Mouse (Mus musculus) forebrain, embryonic 14.5 days (tissue): ENCODE results near the gene Rcbtb2. TPM values are rescaled to one million over a fixed set of nuclear protein-coding genes. Genes with fewer than 3 reads are reported as not detected.
"Not testable (repeated sequence)": the region's sequence is repeated elsewhere in the genome, so short reads cannot be mapped to it uniquely, and the experiment has no call there.

Experiments used
- ATAC-seq: fragments of 200-750 bp; cut with Nextera tagmentation; 2 replicates; pipeline ENCODE4 v1.8.0; 2017; ENCODE audit warnings: mild to moderate bottlenecking, moderate library complexity
- DNase-seq: peaks from one replicate; pipeline ENCODE4 v3.0.0-alpha.2; 2015; ENCODE audit warnings: low spot score
- H3K27ac ChIP-seq: fragments of 300-500 bp; sonication (generic); 2 replicates; pipeline ENCODE4 v1.5.1; 2014; ENCODE audit warnings: low read depth, mild to moderate bottlenecking, control low read depth, low read length, moderate library complexity
- H3K27me3 ChIP-seq: fragments of 300-500 bp; sonication (generic); replicated peaks from 2 replicates; pipeline ENCODE4 v1.6.1; 2014; ENCODE audit warnings: low read length, control low read depth, mixed read lengths; ENCODE audit not compliant: control insufficient read depth, insufficient read depth
- H3K36me3 ChIP-seq: fragments of 300-500 bp; sonication (generic); 2 replicates; pipeline ENCODE4 v1.6.1; 2014; ENCODE audit warnings: low read length, control low read depth; ENCODE audit not compliant: control insufficient read depth, insufficient read depth
- H3K4me1 ChIP-seq: fragments of 300-500 bp; sonication (generic); 2 replicates; pipeline ENCODE4 v1.6.1; 2014; ENCODE audit warnings: antibody characterized with exemption, low read length, control low read depth; ENCODE audit not compliant: control insufficient read depth, insufficient read depth
- H3K4me2 ChIP-seq: fragments of 300-500 bp; sonication (generic); 2 replicates; pipeline ENCODE4 v1.6.1; 2014; ENCODE audit warnings: mild to moderate bottlenecking, control low read depth, low read length
- H3K4me3 ChIP-seq: fragments of 300-500 bp; sonication (generic); 2 replicates; pipeline ENCODE4 v1.5.1; 2014; ENCODE audit warnings: low read depth, low read length, control low read depth
- H3K9ac ChIP-seq: fragments of 300-500 bp; sonication (generic); 2 replicates; pipeline ENCODE4 v1.6.1; 2014; ENCODE audit warnings: mild to moderate bottlenecking, low read length, control low read depth, moderate library complexity
- H3K9me3 ChIP-seq: fragments of 300-500 bp; sonication (generic); replicated peaks from 2 replicates; pipeline ENCODE4 v1.6.1; 2016; ENCODE audit warnings: low read length, control low read depth, mixed read lengths; ENCODE audit not compliant: control insufficient read depth
- WGBS: fragments of 180-500 bp; shearing (Covaris S2); extraction: QIAGEN DNeasy Blood & Tissue Kit; methylation state at CpG from one replicate; pipeline ENCODE4 v1.1.7; 2014; 5-methylcytosine and 5-hydroxymethylcytosine counted together
- polyA plus RNA-seq: library from polyadenylated mRNA; unstranded; fragments of >200 nt; fragmentation: Nextera tagmentation; extraction: Ambion mirVana; gene quantifications from 2 replicates; pipeline ENCODE4 v1.2.1, GENCODE M21; 2014

The Rcbtb2 gene
- polyA plus RNA-seq, 1 experiment from 2014 or later: 83.1 TPM

- no peak overlapping the region for H3K27ac ChIP-seq
- DNase-seq (no peak), ATAC-seq (no peak)
- 72% methylated on average over 12 of the region's 12 CpGs for WGBS
- H3K9me3 ChIP-seq: no peaks in the 10 kb centered on the region
- no peak overlapping the region for H3K4me3 ChIP-seq
- no peaks in the 10 kb centered on the region for H3K27me3 ChIP-seq
- H3K36me3 ChIP-seq: no peaks in the 10 kb centered on the region
- H3K4me1 ChIP-seq: no peaks in the 10 kb centered on the region
- H3K9ac ChIP-seq: no peak overlapping the region
- H3K4me2 ChIP-seq: no peak overlapping the region
Measured at GRCm38 (mm10) chr14:73102270-73102865, 20.5 kb upstream of the Rcbtb2 start.

DNA sequence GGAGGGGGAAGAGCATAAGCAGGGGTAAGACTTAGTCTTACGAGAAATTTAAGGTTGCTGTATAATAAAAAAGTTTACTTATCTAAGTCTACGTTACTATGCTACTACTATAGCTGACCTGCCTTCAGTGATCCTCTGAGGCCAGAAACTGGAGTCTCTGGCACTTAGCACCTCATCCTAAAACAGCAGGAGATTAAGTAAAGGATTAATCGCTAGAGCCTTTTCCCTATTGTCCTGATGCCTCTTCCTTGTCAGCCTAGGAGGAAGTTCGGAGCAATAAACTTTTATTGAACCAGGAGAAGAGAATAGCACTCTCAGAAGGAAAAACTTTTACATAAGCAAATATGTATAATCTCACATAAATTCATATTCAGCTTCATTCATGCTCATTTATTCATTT is 19.9 kb upstream of the Rcbtb2 start:
- H3K27ac ChIP-seq, H3K4me1 ChIP-seq, H3K36me3 ChIP-seq, H3K4me2 ChIP-seq, H3K9ac ChIP-seq, H3K27me3 ChIP-seq, ATAC-seq, H3K4me3 ChIP-seq, H3K9me3 ChIP-seq, DNase-seq: not testable (repeated sequence)
- 29% methylated on average over 4 of the region's 4 CpGs for WGBS

DNA sequence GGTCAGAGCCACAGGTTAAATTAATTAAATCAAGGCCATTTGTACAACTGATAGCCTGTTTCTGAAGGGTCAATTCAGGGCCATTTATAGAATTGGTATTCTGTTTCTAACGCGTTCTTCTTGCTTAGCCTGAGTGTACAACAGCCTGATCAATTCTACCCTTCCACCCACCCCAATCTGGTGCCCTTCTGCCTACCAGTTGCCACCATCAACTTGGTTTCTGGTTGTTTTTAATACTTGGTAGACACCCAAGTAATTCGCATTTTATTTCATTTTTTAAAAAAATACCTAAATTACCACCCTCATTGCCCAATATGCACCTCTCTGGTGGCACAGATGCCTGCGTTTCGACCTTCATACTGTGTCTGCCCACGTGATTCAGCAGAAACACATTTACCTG is 17.9 kb upstream of the Rcbtb2 start:
- Histone ChIP-seq H3K4me3 (no peak overlapping the region), H3K36me3 (no peaks in the 10 kb centered on the region), H3K4me2 (no peak overlapping the region), H3K9me3 (no peaks in the 10 kb centered on the region), H3K27ac (no peak overlapping the region), H3K27me3 (no peaks in the 10 kb centered on the region), H3K4me1 (no peaks in the 10 kb centered on the region), H3K9ac (no peak overlapping the region)
- ATAC-seq (no peak), DNase-seq (no peak)
- WGBS: 88% methylated on average over 6 of the region's 6 CpGs

GRCm38 (mm10) chr14:73105407-73106185 is 17.2 kb upstream of the Rcbtb2 start:
- no peak overlapping the region for H3K4me2 ChIP-seq
- ATAC-seq: no peak
- H3K27me3 ChIP-seq: no peaks in the 10 kb centered on the region
- no peak overlapping the region for H3K4me3 ChIP-seq
- no peak for DNase-seq
- H3K36me3 ChIP-seq: no peaks in the 10 kb centered on the region
- WGBS: 58% methylated on average over 11 of the region's 11 CpGs
- H3K4me1 ChIP-seq: no peaks in the 10 kb centered on the region
- no peak overlapping the region for H3K27ac ChIP-seq
- no peak overlapping the region for H3K9ac ChIP-seq
- H3K9me3 ChIP-seq: no peaks in the 10 kb centered on the region

GRCm38 (mm10) chr14:73106234-73106711 is 16.6 kb upstream of the Rcbtb2 start:
- H3K4me2 ChIP-seq: no peak overlapping the region

DNA sequence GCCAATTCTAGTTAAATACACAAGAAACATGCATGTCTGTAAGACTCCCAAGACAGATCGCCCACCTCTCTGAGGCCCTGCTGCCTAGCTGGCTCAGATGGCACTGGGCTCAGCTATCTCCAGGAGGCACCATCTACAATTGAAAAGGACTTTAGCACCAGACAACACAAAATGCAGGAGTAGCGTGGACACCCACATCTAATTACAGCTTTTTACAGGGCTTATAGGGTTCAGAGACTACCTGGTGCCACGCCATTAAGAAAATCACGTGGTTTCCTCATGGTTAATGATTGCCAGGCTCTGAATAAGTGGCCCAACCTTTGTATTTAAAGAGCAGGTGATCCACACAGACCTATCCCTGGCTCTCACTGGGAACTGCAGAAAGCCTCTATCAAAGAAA is 15.9 kb upstream of the Rcbtb2 start:
- Histone ChIP-seq H3K4me3 (no peak overlapping the region), H3K9ac (no peak overlapping the region), H3K4me2 (no peak overlapping the region), H3K4me1 (no peaks in the 10 kb centered on the region), H3K27ac (no peak overlapping the region), H3K9me3 (no peaks in the 10 kb centered on the region), H3K27me3 (no peaks in the 10 kb centered on the region), H3K36me3 (no peaks in the 10 kb centered on the region)
- ATAC-seq: 0 out of 2 replicates have a peak, but pooled peaks have one; percentile 32
- 51% methylated on average over 4 of the region's 4 CpGs for WGBS
- no peak for DNase-seq

More at GRCm38 (mm10) chr14:73106234-73106711, 16.6 kb upstream of the Rcbtb2 start:
- 27% methylated on average over 8 of the region's 8 CpGs for WGBS
- Histone ChIP-seq H3K9me3 (no peaks in the 10 kb centered on the region), H3K9ac (no peak overlapping the region), H3K27ac (no peak overlapping the region), H3K4me1 (no peaks in the 10 kb centered on the region), H3K27me3 (no peaks in the 10 kb centered on the region), H3K4me3 (no peak overlapping the region), H3K36me3 (no peaks in the 10 kb centered on the region)
- peak; percentile 74 for DNase-seq
- ATAC-seq: peak; percentile 48; the same call in 1 of the 2 replicates

DNA sequence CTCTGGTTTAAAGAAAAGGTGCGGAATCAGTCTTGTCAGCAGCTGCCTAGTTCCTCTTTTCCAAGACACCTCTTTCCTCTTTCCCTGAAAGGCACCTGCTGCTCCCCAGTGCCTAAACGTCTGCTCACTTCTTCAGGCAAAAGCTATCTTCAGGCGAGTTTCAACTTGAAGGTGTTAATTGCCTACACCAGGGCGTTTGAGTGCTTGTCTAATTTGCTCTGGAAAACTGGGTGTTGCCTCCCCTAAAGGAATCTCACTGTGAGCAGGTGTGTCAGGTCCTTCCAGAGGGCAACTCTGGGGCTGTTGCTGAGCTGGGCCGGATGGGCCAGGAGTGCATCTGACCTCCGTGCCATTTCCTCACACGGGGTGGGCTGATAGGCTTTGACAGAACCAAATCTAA is 15.5 kb upstream of the Rcbtb2 start:
- Histone ChIP-seq H3K4me2 (no peak overlapping the region), H3K9me3 (no peaks in the 10 kb centered on the region), H3K4me1 (no peaks in the 10 kb centered on the region), H3K36me3 (no peaks in the 10 kb centered on the region), H3K9ac (no peak overlapping the region), H3K27me3 (no peaks in the 10 kb centered on the region), H3K27ac (no peak overlapping the region), H3K4me3 (no peak overlapping the region)
- WGBS: 41% methylated on average over 7 of the region's 7 CpGs
- peak; percentile 19 for DNase-seq
- peak; percentile 34; the same call in 1 of the 2 replicates for ATAC-seq

DNA sequence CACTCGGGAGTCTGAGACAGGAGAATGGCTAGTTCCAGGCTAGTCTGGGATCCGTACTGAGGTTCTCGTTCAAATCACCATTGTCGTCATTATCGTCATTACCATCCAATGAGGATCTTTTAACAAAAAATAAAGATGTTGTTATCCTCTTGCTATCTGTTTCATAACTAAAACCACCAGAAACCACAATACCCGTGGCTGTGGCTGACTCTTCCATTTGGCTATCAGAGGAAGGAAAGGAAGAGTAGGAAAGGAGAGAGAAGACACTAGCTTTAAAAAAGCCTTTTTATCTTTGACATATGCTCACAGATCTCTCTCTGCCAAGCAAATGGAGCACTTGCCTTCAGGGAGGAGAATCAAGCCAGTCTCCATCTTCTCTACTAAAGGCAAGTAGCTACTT is 14.9 kb upstream of the Rcbtb2 start:
- Histone ChIP-seq H3K27me3 (no peaks in the 10 kb centered on the region), H3K4me3 (no peak overlapping the region), H3K36me3 (no peaks in the 10 kb centered on the region), H3K9ac (no peak overlapping the region), H3K4me1 (no peaks in the 10 kb centered on the region), H3K4me2 (no peak overlapping the region), H3K9me3 (no peaks in the 10 kb centered on the region), H3K27ac (no peak overlapping the region)
- WGBS: 89% methylated on average over 6 of the region's 6 CpGs
- ATAC-seq: no peak
- DNase-seq: no peak

DNA sequence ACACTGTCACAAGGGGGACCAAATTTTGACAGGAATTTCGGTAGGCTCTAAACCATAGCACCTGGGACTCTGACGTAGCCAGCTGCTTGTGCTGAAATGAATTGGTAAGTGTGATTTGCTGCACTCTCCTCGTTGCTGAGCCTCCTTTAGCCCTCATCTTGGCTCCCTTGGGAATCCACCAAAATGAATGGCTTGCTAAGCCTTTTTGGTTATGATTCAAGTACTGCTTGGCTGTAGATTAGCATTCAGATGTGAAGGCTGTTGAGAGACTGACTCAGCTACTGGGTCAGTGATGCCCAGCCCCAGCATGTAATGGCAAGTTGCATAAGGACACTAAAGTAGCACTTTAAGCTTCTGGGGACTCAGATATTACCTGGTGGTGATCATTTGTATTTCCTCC is 12.2 kb upstream of the Rcbtb2 start:
- Histone ChIP-seq H3K4me2 (no peak overlapping the region), H3K27me3 (no peaks in the 10 kb centered on the region), H3K4me3 (no peak overlapping the region), H3K27ac (no peak overlapping the region), H3K9me3 (no peaks in the 10 kb centered on the region), H3K36me3 (no peaks in the 10 kb centered on the region), H3K4me1 (no peaks in the 10 kb centered on the region), H3K9ac (no peak overlapping the region)
- 69% methylated on average over 3 of the region's 3 CpGs for WGBS
- DNase-seq: no peak
- no peak for ATAC-seq
